Mouse (Mus musculus) MN1 (cell line): ENCODE measurements at regions not wholly inside any gene's neighbourhood (a gene's known extent, or its start where the extent isn't known, plus 50 kb on each side); places are given as distances from the start of the nearest gene placed in this dataset.
"Not testable (repeated sequence)": the region's sequence is repeated elsewhere in the genome, so short reads cannot be mapped to it uniquely, and the experiment has no call there.

Experiments used
- DNase-seq: peaks from one replicate; pipeline ENCODE4 v3.0.0-alpha.2; 2016; ENCODE audit warnings: low spot score

DNA sequence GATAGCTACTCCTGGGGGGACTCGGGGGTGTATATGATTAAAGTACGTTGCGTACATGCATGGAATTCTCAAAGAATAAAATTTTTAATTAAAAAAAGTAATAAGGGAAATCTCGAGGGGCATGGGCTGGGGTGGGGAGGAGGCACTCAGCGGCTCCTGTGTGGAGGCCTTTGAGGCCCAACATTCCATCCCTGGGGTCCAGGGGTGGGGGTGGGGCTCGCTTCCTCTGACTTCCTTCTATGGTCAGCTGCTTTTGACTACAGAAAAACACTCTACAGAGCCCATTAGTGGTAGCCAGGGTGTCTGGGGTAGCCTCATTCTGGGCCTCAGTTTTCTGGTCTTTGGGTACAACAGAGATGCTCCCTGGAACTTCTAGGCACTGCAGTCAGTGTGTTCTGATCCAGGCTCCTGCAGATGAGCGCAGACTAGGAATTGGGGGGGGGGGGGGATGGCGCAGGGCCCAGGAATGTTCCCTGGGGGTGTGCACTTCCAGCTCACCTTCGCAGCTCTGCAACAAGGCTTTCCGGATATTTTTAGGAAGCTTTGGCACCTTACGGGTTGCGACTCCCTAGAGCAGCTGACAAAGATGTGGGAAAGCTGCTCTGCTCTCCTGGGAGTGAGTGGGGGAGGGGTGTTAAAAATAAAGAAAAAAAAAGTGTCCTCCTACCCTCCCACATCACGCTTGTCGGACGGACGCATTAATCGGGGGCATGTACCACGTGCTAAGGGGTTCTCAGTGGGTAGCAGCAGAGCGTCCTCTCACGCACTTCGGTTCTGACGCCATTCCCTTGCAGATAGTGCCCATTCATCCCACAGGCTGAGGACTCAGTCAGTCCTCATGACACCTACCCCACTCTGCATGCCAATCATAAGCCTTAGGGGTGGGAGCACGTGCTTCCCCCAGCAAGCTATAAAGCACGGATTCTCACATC, 89.1 kb downstream of the Rhob start:
- no peak for DNase-seq

DNA sequence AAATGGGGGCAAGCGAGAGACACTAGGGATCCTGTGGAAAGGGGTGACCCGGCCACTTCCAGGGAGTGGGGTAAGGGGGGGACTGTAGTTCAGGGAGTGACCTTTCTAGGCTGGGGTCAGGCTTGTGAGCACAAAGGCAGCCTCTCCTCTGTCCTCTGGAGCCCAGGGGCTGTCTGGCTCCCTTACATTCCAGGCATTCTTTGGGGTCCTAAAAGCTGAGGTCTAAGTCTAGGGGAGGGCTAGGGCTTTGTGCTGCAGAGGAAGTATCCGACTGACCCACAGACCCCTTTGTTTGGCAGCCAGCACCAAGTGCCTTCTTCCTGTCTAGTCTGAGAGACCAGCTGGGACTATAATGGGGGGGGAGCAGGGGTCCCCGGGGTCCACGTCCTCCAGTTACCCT, 88.9 kb downstream of the Hs1bp3 start:
- DNase-seq = no peak

- no peak for DNase-seq
These were observed 88.1 kb downstream of the Hs1bp3 start for GRCm38 (mm10) chr12:8401376-8401775.

- DNase-seq = no peak
These were observed 87.3 kb downstream of the Hs1bp3 start for GRCm38 (mm10) chr12:8400345-8401130.

DNA sequence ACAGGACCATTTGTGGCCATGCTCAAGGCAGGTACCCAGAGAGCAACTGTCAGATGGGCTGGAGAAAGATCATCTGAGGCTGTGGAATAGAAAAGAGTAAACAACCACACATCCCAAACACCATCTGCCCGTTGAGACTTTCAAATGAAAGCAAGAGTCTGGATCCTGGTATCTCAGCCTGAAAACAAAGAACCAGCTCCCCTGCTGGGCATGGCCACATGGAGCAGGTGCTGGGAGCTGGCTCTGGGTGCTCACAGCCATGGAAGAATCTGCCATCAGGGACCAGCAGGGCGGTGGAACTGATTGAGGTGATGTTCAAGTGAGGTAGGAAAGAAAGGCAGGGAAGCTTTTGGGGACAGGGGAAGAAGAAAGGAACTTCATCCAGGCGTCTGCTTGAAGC, 85.6 kb downstream of the Hs1bp3 start:
- no peak for DNase-seq

GRCm38 (mm10) chr12:8396408-8396807, 83.2 kb downstream of the Hs1bp3 start:
- not testable (repeated sequence) for DNase-seq

GRCm38 (mm10) chr12:8394894-8395297, 81.7 kb downstream of the Hs1bp3 start:
- no peak for DNase-seq

- no peak for DNase-seq
These were observed 80.7 kb downstream of the Hs1bp3 start for GRCm38 (mm10) chr12:8393976-8394375.
